Mouse (Mus musculus): Measurements from ENCODE around the gene Akr1b8.
A peak's percentile ranks its signal among the peaks of the same experiment; 100 is the strongest.
"Not testable (repeated sequence)": the region's sequence is repeated elsewhere in the genome, so short reads cannot be mapped to it uniquely, and the experiment has no call there.

The Akr1b8 gene

GRCm38 (mm10) chr6:34316854-34317771 is 36.8 kb upstream of the Akr1b8 start, which contains the start of gene Akr1b3:
Gene Akr1b3 (minus strand): TSS chr6:34317478.
- TF ChIP-seq NANOG (IDR thresholded peaks at IDR 0.05; ENCODE audit: borderline replicate concordance, low read length), result no peak
- no peak for TF ChIP-seq POU5F1 (IDR thresholded peaks at IDR 0.05; ENCODE audit: borderline replicate concordance, low read length)
- TF ChIP-seq CTCF (conservative IDR thresholded peaks at IDR 0.05; ENCODE audit: low read length), result no peak
- no peaks in the 10 kb centered on the region for H3K9me3 ChIP-seq (ENCODE audit: low read length)
- H3K4me1 ChIP-seq (replicated peaks; ENCODE audit: low read depth, low read length), result peaks cover 55% of the 10 kb centered on the region
- H3K27me3 ChIP-seq (ENCODE audit: insufficient read depth, low read length), result peaks cover 15% of the 10 kb centered on the region
- H3K4me3 ChIP-seq (replicated peaks; ENCODE audit: low read length), result peak within 1 kb of the TSS; percentile 89
- peaks cover 40% of the 10 kb centered on the region for H3K36me3 ChIP-seq (ENCODE audit: insufficient read depth, low read length)

- no peak for TF ChIP-seq NANOG (IDR thresholded peaks at IDR 0.05; ENCODE audit: borderline replicate concordance, low read length)
- no peak for TF ChIP-seq CTCF (conservative IDR thresholded peaks at IDR 0.05; ENCODE audit: low read length)
- TF ChIP-seq POU5F1 (IDR thresholded peaks at IDR 0.05; ENCODE audit: borderline replicate concordance, low read length), result no peak
- peaks cover 15% of the 10 kb centered on the region for H3K27me3 ChIP-seq (ENCODE audit: insufficient read depth, low read length)
- no peaks in the 10 kb centered on the region for H3K9me3 ChIP-seq (ENCODE audit: low read length)
- H3K4me3 ChIP-seq (replicated peaks; ENCODE audit: low read length), result no peak overlapping the region
- H3K4me1 ChIP-seq (replicated peaks; ENCODE audit: low read depth, low read length), result peaks cover 52% of the 10 kb centered on the region
- H3K36me3 ChIP-seq (ENCODE audit: insufficient read depth, low read length), result peaks cover 30% of the 10 kb centered on the region
Observed at GRCm38 (mm10) chr6:34318172-34318571, 35.7 kb upstream of the Akr1b8 start.

DNA sequence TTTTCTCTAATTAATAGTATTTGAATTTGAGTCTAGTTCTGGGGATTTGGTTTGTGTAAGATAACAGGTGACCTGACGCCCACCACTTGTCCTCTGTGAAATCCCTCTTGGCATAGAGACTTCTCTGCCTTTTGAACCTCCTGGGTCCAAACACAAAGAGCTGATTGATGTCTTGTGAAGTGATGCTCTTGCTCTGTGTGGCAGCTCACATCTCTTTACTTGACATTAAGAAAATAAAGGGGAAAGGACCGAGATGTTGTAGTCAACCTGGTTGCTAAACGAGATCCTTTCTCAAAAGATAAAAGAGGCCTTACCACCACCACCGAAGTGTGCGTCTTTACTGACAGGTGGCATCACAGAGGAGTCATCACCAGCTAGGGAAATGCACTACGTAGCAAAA is 35.3 kb upstream of the Akr1b8 start:
- peaks cover 25% of the 10 kb centered on the region for H3K36me3 ChIP-seq (ENCODE audit: insufficient read depth, low read length)
- no peak for TF ChIP-seq NANOG (IDR thresholded peaks at IDR 0.05; ENCODE audit: borderline replicate concordance, low read length)
- no peak for TF ChIP-seq CTCF (conservative IDR thresholded peaks at IDR 0.05; ENCODE audit: low read length)
- TF ChIP-seq POU5F1 (IDR thresholded peaks at IDR 0.05; ENCODE audit: borderline replicate concordance, low read length), result no peak
- H3K9me3 ChIP-seq (ENCODE audit: low read length), result no peaks in the 10 kb centered on the region
- H3K27me3 ChIP-seq (ENCODE audit: insufficient read depth, low read length), result peaks cover 15% of the 10 kb centered on the region
- peaks cover 52% of the 10 kb centered on the region for H3K4me1 ChIP-seq (replicated peaks; ENCODE audit: low read depth, low read length)
- no peak overlapping the region for H3K4me3 ChIP-seq (replicated peaks; ENCODE audit: low read length)

DNA sequence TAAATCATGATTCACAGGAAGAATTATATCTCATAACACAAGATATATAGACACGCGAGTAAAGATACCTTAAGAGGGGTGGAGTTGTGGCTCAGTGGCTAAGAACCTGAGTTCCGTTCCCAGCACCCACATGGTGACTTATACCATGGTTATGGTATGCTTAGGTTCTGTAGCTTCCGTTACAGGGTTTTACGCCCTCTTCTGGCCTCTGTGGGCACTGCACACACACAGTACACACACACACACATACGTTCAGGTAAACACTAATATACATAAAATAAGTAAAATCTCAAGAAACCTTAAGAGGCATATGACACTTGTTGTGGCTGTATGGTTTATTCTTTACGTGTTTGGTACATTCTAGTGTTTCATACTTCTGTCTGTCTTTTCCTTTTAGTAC is 31.8 kb upstream of the Akr1b8 start:
- no peak overlapping the region for H3K4me3 ChIP-seq (replicated peaks; ENCODE audit: low read length)
- H3K4me1 ChIP-seq (replicated peaks; ENCODE audit: low read depth, low read length), result peaks cover 22% of the 10 kb centered on the region
- H3K9me3 ChIP-seq (ENCODE audit: low read length), result no peaks in the 10 kb centered on the region
- TF ChIP-seq POU5F1 (IDR thresholded peaks at IDR 0.05; ENCODE audit: borderline replicate concordance, low read length), result no peak
- TF ChIP-seq CTCF (conservative IDR thresholded peaks at IDR 0.05; ENCODE audit: low read length), result peak; percentile 58
- no peaks in the 10 kb centered on the region for H3K36me3 ChIP-seq (ENCODE audit: insufficient read depth, low read length)
- peaks cover 15% of the 10 kb centered on the region for H3K27me3 ChIP-seq (ENCODE audit: insufficient read depth, low read length)

DNA sequence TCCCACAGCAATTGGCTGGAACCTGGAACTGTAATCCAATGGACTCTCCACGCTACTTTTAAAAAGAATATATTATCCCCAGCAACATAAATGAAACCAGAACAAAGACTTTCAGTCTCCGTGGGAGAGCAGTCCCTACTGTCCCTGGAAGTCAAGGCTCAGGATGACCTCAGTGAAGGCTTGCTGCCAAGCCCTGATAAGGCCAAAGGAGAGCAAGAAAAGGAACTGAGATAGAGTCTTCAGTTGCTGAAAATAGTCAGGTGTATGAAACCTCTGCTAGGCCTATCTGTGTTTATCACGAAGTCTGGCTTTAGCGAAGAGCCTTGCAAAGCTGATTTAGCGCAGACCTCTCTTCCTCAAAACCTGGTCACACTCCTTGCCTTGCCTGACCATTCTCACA is 22.5 kb upstream of the Akr1b8 start:
- H3K9me3 ChIP-seq (ENCODE audit: low read length), result peaks cover 17% of the 10 kb centered on the region
- H3K27me3 ChIP-seq (ENCODE audit: insufficient read depth, low read length), result no peaks in the 10 kb centered on the region; the same call in 1 of the 2 replicates
- H3K4me3 ChIP-seq (replicated peaks; ENCODE audit: low read length), result no peak overlapping the region
- H3K4me1 ChIP-seq (replicated peaks; ENCODE audit: low read depth, low read length), result peaks cover 5% of the 10 kb centered on the region
- no peak for TF ChIP-seq CTCF (conservative IDR thresholded peaks at IDR 0.05; ENCODE audit: low read length)
- no peak for TF ChIP-seq POU5F1 (IDR thresholded peaks at IDR 0.05; ENCODE audit: borderline replicate concordance, low read length)
- no peaks in the 10 kb centered on the region for H3K36me3 ChIP-seq (ENCODE audit: insufficient read depth, low read length)

- peaks cover 21% of the 10 kb centered on the region for H3K9me3 ChIP-seq (ENCODE audit: low read length)
- H3K4me3 ChIP-seq (replicated peaks; ENCODE audit: low read length); H3K36me3 ChIP-seq (ENCODE audit: insufficient read depth, low read length): not testable (repeated sequence)
Observed at GRCm38 (mm10) chr6:34331804-34332203, 22.1 kb upstream of the Akr1b8 start.

DNA sequence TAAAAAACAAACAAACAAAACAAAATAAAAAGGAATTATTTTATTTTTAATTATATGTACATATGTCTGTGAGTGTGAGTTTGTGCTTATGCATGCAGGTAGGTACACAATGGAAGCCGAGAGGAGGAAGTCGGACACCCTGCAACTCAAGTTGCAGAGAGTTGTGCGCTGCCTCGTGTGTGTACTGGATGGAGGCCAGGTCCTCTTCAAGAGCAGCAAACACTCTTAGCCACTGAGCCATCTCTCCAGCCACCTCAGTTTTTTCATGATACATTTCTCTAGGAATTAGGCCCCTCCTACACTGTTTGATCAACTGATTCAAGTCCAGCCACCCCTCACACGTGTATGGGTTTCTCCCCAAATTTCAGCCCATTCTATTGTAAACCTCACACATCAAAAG is 19.2 kb upstream of the Akr1b8 start:
- H3K36me3 ChIP-seq (ENCODE audit: insufficient read depth, low read length), result 0 out of 2 replicates have a peak, but pooled peaks cover 4% of the 10 kb centered on the region

More at GRCm38 (mm10) chr6:34331804-34332203, 22.1 kb upstream of the Akr1b8 start:
- not testable (repeated sequence) for H3K4me1 ChIP-seq (replicated peaks; ENCODE audit: low read depth, low read length); H3K27me3 ChIP-seq (ENCODE audit: insufficient read depth, low read length)

GRCm38 (mm10) chr6:34337799-34338198 is 16.1 kb upstream of the Akr1b8 start:
- H3K9me3 ChIP-seq (ENCODE audit: low read length), result peaks cover 58% of the 10 kb centered on the region
- no peak overlapping the region for H3K4me3 ChIP-seq (replicated peaks; ENCODE audit: low read length)
- TF ChIP-seq NANOG (IDR thresholded peaks at IDR 0.05; ENCODE audit: borderline replicate concordance, low read length) (no peak), CTCF (conservative IDR thresholded peaks at IDR 0.05; ENCODE audit: low read length) (no peak), POU5F1 (IDR thresholded peaks at IDR 0.05; ENCODE audit: borderline replicate concordance, low read length) (no peak)
- H3K4me1 ChIP-seq (replicated peaks; ENCODE audit: low read depth, low read length), result peaks cover 7% of the 10 kb centered on the region
- H3K36me3 ChIP-seq (ENCODE audit: insufficient read depth, low read length), result 0 out of 2 replicates have a peak, but pooled peaks cover 4% of the 10 kb centered on the region
- no peaks in the 10 kb centered on the region for H3K27me3 ChIP-seq (ENCODE audit: insufficient read depth, low read length)

More for the DNA sequence above, 19.2 kb upstream of the Akr1b8 start:
- no peaks in the 10 kb centered on the region for H3K27me3 ChIP-seq (ENCODE audit: insufficient read depth, low read length)
- peaks cover 5% of the 10 kb centered on the region for H3K4me1 ChIP-seq (replicated peaks; ENCODE audit: low read depth, low read length)
- peaks cover 48% of the 10 kb centered on the region for H3K9me3 ChIP-seq (ENCODE audit: low read length)
- TF ChIP-seq CTCF (conservative IDR thresholded peaks at IDR 0.05; ENCODE audit: low read length) (no peak), NANOG (IDR thresholded peaks at IDR 0.05; ENCODE audit: borderline replicate concordance, low read length) (no peak), POU5F1 (IDR thresholded peaks at IDR 0.05; ENCODE audit: borderline replicate concordance, low read length) (no peak)
- H3K4me3 ChIP-seq (replicated peaks; ENCODE audit: low read length), result no peak overlapping the region

Data from E14TG2a.4 (cell line).